Mouse (Mus musculus) retina, embryonic 14.5 days (tissue): ENCODE measurements around the gene Tmprss7.

Source experiments
- DNase-seq: peaks from one replicate; pipeline ENCODE4 v3.0.0-alpha.2; 2015; ENCODE audit warnings: low spot score

Gene Tmprss7

DNA sequence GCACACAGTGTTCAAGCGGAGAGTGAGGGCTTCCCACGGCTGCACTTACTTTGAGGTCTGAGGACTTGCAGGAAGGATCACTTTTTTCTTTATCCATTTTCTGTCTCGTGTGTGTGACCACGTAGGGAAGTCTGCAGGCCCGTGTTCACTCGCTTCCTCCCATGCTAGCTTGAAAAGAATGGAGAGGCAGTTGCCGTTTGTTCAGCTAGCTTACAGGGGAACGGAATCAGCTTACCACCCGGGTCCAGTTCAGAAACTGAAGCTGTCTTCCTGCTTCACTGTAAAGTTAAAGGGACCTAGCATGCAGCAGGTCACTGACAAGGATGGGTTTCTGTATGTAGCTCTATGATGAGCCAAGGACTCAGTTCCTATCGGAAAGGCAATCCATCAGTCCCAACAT lies at the start of gene Tmprss7:
TSS of gene Tmprss7 (minus strand) at position 101 of the 400 bp plus-strand sequence.
- no peak for DNase-seq

DNA sequence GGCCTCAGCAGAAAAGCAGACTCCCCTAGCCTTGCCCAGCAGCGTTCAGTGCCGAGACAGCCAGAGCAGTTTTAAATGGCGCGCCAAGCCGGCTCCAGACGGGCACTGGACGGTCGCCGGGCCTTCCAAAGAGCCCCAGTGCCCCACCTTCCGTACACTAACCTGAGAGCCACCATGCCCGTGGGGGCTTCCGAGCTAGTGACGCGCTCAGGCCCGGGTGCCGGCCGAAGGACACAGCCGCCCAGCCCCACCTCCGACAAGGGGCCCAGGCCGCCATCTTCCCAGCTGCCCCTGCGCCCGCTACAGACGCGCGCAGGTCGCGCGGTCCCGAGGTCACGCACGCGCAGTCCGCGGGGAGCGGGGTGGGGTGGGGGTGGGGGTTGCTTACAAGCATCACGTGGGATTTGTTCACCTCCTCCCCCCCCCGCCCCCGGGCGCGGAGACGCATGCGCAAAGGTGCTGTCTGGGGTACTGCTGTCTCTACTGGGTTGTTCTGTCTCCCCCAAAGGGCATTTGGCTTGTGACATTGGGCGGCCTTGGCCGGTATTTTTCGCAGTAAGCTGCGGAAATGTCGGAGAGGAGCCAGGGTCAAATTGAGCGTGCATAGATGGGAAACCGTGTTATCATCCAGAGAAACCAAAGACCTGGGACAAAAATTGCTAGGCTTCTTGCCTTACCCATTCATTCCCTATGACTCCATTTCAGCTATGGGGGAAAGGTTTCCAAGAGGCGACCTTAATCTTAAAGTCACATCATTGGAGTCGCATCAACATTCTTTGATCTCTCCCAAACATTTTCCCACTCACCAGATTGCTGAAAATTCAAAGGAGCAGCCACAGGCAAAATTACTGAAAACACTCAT lies 49.4 kb upstream of the Tmprss7 start, which contains the start of gene Abhd10:
TSS of gene Abhd10 (minus strand) at position 341 of the 862 bp plus-strand sequence.
- peak; percentile 88 for DNase-seq

DNA sequence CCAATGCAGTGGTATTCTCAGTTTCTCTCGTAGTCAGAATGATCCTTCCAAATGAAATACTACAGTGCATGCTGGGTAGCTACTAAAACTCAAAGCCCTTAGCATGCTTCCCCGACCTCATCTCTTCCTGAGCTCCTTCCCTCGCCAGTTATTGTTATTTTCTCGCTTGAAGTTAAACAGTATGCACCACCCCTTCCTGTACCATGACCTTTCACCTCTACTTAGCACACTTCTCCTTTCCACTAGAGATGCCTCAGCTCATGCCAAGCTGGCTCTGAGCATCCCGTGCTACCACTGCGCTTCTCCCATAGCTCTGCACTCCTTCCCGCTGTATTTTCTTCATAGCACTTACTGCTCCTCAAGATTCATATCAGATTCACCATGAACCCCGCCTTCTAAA lies 44.4 kb upstream of the Tmprss7 start:
- DNase-seq = no peak

DNA sequence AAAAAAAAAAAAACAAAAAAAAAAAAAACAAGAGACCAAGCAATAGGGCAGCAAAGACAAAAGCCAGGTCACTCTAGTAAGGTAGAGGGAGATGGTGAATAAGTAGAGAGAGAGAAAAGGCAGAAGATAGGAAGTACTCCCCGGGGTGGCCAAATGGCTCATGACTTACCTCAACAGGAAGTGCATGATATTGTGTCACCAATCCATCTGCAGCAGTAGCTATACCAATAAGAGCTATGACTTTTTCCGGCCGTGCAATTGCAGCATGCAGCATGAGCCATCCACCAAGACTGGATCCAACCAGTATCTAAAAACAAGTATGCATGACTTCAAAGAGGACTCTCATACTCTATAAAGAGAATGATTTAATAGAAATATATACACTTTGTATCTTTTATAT lies 43.3 kb upstream of the Tmprss7 start:
- DNase-seq = no peak

DNA sequence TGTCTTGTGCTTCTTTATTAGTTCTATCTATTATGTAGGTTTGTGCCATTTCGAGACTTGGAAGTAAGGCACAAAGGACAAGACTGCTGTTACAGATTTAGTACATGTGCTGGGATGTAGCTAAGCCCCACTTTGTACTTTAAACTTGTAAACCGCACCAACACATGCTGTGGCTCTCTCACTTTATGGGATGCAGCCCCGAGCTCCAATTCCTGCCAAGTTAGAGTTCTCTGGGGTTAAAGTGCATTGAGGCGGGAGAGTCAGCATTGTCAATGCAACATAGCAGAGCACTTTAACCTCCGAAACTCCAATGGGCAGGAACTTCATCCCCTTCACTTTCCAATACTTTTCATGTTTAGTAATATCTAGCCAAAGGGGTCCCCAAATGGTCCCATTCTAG lies 35.7 kb upstream of the Tmprss7 start:
- no peak for DNase-seq

DNA sequence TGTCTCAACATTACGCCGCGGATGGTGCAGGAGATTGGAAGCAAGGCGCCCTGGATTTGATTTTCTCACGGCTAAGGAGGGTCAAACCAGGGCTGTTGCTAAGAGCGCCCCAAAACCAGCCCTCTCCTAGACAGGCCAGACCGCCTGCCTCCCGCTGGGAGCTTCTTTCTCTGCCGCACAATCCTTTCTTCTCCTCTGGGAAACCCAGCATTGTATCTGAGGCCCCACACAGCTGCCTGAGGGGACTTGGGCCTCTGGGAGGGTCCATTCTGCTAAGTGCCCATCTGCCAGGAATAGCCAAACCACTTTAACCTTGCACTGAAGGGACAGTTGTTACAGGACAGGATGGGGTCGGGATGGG lies 31.3 kb upstream of the Tmprss7 start:
- DNase-seq = peak; percentile 92

DNA sequence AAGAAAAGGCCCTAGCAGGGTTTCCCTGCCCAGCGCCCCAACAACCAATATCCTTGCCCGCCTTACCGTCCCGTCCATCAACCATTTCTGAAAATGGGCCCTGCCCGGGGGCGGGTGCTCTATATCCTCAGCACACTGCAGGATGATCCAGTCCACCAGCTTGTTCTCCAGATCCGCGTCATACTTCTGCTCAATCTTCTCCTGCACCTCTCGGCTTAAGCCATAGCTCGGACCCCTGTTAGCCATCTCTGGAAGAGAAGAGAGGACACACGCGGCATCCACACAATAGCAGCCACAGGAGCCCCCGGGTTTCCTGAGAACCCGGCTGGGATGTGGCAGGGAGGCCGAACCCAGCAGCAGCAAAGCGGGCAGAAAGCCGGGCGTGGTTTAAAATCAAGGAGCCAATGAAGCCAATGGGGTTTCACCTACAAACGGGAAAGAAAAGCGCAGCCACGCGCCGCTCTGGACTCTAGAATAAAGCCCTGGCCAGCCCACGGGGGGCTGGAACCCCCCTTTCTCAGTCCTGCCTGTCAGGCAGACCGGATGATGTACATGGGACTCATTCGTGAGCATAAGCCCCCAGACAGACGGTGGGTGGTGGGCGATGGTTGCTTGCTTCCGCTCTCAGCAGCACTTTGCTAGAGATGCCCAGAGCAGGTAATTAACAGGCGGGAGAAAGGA lies 30.7 kb upstream of the Tmprss7 start, which contains the start of gene Tagln3:
TSS of gene Tagln3 (minus strand) at position 548 of the 681 bp plus-strand sequence.
- DNase-seq = peak; percentile 87

DNA sequence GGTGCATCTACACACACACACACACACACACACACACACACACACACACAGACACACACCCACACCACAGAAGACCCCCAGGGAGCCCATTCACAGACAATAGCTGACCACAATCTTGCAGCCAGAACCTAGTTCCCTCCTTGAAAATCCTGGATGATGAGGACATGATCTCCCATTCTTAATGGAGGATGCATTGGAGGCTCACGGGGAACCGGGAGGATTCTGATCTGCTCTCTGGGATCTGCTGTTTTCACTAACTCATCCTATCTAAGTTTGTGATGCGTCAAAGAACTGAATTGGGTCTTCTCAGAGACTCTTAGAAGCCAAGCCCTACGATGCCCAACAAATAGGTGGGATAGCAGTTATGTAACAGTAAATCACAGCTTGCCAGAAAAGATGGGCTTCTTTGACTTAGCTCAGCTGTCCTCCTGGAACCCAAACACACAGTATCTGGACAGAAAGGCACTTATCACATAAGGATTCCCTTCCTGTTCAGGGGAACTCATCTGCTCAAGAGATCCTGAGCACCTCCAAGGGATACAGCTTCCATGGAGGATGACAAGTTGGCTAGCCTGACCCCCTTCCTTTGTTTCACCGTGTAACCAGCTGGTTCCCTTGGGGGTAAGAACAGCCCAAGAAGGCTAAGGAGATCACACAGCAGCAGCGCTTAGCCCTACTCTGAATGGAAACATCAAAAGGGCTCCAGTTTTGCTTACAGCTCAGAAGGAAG lies 29.9 kb upstream of the Tmprss7 start:
- DNase-seq = peak; percentile 53

DNA sequence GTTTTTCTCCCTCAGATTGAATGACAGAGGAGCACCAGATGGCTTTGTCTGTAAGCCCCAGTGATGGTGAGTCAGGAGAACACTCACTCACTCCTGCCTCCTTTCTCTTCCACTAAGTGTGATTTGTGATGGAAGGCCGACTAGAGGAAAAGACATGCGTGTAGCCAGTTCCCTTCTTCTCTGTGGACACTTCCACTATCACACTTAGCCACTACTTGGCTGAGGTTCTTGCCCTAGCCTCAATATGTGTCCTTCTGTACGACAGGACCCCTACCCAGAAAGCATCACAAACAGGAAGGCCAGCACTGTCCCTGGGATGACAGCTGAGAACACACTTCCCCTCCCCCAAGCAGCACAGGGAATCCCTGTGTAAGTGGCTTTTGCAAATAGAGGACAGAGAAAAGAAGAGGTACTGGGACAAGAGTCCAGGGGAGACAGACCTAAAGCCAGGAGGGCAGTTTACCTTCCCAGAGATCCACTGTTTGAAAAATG lies 29.0 kb upstream of the Tmprss7 start:
- no peak for DNase-seq

DNA sequence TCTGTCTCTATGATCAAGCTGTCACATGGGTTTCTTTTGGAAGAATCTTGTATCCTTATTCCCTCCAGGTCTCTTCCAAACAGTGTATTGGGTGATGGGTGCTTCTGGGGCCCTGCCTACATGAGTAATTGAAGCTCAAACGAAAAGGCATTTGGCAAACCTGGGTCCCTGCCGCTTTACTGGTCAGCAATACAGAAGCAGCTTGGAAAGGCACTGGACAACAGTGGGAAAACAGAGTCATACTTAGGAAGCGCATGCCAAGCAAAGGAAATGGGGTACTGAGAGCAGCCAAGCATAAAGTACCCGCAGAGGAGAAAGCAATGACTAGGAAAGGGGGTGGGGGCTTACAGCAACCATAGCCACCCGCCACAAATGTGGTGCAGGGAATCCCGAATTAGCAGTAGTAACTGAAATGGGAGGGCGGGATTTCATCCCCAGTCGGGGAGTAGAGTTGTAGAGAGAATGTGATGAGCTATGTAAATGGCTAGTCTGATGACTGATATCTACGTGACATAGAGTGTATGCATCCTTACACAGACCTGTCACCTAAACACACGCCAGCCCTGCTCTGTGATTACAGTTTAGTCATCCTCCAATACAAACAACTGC lies 26.7 kb upstream of the Tmprss7 start:
- DNase-seq = no peak

DNA sequence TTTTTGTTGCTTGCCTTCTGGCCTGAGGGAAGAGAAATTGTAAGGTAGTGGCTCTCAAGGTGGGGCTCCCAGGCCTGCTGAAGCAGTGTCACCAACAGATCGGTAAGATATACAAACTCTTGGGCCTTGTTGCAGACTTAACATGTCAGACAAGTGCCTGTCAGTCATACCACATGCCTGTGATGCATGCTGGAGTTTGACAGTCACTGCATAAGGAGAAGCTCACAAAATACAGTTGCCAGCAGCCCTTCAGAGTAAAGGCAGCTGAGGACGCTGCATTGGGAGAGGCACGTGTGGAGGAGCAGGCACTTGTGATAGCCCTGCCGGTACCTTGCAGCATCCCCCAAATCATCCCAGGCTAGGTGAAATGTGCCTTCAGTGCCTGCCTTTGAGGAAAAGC lies 24.8 kb upstream of the Tmprss7 start:
- DNase-seq = no peak

DNA sequence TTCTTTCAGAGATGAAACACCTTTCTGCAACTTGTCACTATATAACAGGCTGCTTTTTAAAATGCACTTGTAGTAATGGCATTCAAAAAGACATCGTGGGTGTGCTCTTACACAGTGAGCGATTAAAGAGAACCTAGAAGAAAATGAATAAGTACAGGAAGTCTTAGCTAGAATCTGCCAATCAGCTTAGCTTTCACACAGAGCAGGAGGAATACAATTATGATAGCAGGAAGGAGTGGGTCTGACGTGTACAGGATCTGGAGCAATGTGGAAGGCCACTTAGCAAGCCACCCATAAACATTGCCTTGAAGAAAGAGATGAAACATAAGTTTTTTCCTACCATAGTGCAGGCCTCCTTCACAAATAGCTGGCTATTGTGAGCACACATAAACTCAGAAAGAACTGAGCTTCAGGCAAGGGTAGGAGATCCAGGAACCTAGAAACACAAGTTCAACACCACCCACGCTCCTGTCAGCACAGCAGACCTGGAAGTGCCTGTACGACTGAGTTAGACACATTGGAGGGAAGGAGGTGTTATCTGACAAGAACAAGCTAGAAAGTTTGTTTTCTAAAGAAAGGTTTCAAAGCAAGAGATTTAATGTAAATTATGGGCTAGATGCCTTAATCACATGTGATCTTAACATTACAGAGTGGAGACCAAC lies 21.2 kb upstream of the Tmprss7 start:
- DNase-seq = no peak

DNA sequence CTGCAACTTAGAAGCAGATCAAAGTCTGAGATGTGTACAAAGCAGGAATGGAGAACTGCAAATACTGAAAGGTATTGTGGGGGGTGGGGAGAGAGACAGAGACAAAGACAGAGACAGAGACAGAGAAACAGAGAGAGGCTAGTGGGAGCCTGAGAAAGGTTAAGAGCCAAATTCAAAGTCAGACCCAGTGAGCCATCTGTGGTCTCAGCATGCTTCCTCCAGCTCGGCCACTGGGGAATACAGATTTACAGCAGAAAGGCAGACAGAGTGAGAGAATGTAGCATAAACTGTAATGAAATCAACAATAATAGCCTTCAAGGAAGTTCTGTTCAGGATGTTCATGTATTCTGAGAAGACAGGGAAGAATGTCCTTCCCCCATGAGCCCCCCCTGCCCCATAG lies 20.4 kb upstream of the Tmprss7 start:
- no peak for DNase-seq

DNA sequence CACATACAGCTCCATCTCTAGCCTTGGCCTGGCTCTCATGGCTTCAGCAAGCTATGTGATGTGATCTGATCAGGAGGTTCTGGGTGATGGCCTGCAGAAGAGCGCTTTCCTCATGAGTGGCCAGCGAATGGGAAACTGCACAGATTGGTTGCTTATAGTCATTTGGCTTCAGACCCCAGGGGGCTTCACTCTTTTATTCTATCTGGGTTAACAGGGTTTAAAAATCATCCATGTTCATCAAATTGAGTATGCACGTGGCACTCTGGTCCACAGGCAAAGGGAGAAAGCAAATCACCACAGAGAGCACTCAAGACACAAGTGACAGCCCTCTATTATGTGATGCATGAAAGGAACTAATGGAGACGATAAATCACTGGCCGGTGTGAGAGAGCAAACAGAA lies 19.8 kb upstream of the Tmprss7 start:
- DNase-seq = peak; percentile 76

DNA sequence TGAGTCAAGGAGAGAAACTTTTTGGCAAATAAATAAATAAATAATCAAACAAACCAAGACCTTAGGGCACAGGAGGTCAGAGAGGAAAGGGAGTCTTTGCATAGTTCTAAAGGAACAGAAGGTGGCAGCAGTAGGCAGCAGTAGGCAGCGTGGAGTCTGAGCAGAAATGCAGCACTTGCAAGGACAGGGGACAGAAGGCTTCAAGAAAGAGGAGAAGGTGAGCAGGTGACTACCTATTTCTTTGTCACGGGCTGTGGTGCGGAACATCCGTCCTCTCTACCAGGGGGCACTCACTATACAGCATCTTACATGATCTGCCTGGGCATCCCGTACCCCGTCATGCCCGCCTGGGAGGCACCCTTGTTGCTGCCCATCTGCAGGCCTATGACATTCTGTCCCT lies 17.8 kb upstream of the Tmprss7 start:
- DNase-seq = peak; percentile 58

DNA sequence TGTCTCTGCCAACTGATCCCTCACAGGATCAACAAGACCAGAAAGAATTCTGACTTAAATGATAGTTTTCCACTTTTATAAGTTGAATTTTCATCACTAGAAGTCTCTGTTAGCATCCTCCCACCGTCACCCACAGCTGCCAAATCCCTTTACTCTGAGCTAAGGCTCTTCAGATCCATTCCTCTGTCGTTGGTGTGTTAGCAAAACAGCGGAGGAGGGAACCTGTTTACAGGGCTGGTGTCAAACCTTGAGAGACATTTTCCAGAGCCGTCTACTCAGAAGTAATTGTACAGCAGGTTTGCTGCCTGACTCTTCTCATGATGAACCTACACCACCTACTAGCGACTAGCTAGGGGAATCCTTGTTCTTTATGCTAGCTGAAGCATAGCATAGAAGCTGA lies 5.8 kb upstream of the Tmprss7 start:
- no peak for DNase-seq

DNA sequence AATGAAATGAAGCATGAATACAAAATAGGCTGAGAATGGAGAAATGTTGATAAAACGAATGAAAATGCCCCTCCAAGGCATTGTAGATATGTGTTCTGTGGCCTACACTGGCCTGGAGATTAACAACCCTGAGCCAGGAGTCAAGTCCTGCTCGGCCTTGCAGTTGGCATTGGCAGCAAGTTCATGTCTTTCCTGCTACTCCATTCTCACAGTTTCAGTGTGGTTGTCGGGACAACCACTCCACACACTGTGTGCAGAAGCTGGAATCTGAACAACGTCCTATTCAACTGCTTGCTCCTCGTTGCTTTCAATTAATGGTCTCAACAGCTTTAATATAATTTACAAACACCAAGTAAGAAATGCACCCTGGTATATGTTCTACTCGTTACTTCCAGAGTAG lies 4.5 kb upstream of the Tmprss7 start:
- DNase-seq = no peak

DNA sequence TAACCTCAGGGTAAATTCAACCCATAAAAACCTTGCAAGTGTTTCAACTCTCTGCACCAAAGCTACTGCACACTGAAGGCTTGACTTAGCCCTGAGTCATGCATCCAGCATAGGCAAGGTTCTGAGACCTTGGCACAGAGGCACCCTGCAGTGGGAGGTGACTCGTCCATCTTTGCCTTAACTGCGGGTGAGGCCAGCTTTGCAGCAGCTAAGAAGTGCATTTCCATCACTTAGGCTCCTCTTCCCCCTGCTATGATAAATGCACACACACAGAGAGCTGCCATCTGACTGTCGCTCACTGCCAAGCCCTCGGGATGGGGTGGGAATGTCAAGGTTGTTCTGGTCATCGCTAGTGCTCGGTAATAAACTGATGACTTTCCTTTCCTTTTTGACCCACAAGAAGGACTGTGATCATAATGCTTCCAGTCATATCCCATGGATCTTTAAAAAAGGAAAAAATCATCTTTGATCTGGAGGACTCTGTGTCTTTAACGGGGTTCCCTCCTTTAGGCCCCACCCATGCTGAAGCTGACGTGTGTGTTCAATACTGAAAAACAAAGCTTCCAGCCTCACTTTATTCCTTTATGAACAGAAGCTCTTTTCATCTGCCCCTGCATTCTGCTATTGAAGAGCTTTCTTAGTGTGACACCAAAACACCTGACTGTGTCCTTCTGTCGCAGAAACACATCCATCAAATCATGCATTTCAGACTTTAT lies 2.1 kb upstream of the Tmprss7 start:
- no peak for DNase-seq

DNA sequence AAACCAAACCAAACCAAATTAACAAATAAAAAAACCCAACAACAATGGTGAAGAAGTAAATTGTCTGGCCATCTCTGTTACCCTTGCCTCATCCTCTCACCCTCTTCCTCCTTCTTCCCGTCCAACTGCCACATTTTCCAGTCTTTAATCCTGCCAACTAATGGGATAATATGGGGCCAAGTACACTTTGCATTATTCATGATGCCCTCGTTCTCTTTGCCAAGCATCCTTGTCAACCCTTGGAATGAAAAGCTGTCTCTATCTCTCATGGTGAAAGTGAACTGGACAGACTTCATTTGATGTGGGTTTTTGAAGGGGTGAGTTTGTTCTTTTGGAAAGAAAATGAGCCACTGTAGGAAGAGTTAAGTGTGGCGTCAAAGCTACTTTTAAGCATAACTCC lies 607 bp downstream of the Tmprss7 start:
- DNase-seq = no peak

DNA sequence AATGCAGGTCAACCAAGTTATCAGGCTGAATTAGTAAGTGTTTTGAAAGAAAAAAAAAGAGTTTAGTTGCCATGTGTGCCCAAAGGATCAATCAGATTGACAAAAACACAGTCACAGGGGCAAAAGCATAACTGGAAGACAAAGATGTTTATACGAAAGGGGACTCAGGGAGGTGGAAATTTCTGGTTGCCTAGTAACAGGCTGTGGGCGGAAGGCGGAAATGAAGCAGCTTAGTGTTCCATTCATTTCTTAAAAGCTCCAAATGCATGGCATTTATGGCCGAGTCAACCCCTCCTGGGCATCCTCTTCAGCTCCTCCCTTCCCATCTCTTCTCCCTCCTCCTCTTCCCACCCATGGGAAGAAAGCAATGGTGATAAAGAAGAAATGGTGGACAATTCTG lies 3.3 kb downstream of the Tmprss7 start:
- DNase-seq = peak; percentile 53

DNA sequence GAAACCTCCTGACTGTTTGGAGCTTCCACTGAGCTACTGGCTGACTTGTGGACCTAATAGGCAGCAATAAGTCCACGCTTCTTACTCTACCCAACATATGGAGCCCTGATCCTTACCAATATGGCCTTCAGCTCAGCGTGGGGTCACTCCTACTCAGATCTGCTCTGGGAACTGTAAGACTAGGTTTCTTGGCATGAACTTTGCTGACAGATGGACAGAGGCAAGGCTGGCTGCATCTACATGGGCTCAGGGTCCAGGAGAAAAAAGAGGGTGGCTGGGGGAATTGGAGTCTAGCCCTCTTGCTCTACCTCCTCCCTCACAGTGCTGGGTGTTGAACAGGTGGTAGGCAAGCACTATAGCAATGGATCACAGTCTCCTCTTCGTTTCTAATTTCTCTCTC lies 6.6 kb downstream of the Tmprss7 start:
- DNase-seq = no peak
